Mouse (Mus musculus) heart, adult 2 months (tissue): ENCODE results near the gene Rpl6. TPM values are rescaled to one million over a fixed set of nuclear protein-coding genes. Genes with fewer than 3 reads are reported as not detected.
"Not testable (repeated sequence)": the region's sequence is repeated elsewhere in the genome, so short reads cannot be mapped to it uniquely, and the experiment has no call there.

Experiments used
- DNase-seq, 2 experiments: peaks; one replicate each; pipeline ENCODE4 v3.0.0; 2021
- H3K27ac ChIP-seq: fragments of 200-600 bp; 2 replicates; pipeline ENCODE4 v1.8.1; 2022
- H3K27me3 ChIP-seq: fragments of 200-500 bp; 2 replicates; pipeline ENCODE4 v1.6.1; 2012; ENCODE audit warnings: mild to moderate bottlenecking, low read length, inconsistent platforms, mixed read lengths; ENCODE audit not compliant: control insufficient read depth, insufficient read depth
- H3K36me3 ChIP-seq: fragments of 200-500 bp; 2 replicates; pipeline ENCODE4 v1.6.1; 2012; ENCODE audit warnings: low read length, inconsistent platforms; ENCODE audit not compliant: control insufficient read depth, insufficient read depth
- H3K4me1 ChIP-seq: fragments of 200-500 bp; 2 replicates; pipeline ENCODE4 v1.6.1; 2011; ENCODE audit warnings: low read length; ENCODE audit not compliant: control insufficient read depth, insufficient read depth
- H3K4me3 ChIP-seq: fragments of 200-600 bp; 2 replicates; pipeline ENCODE4 v1.8.1; 2022
- H3K79me2 ChIP-seq: fragments of 200-500 bp; replicated peaks from 2 replicates; pipeline ENCODE4 v1.6.1; 2012; ENCODE audit warnings: mild to moderate bottlenecking, inconsistent platforms, low read length, moderate library complexity, mixed read lengths; ENCODE audit not compliant: control insufficient read depth, insufficient read depth
- H3K9ac ChIP-seq: fragments of 200-500 bp; 2 replicates; pipeline ENCODE4 v1.6.1; 2012; ENCODE audit warnings: low read depth, mild to moderate bottlenecking, control low read depth, inconsistent platforms, low read length, mixed read lengths
- CTCF ChIP-seq: fragments of 200-600 bp; IDR thresholded peaks from 2 replicates; pipeline ENCODE4 v1.8.1; 2022; ENCODE audit warnings: antibody characterized with exemption, mild to moderate bottlenecking, moderate library complexity
- EP300 ChIP-seq: fragments of 200-500 bp; IDR thresholded peaks from 2 replicates; pipeline ENCODE4 v1.6.1; 2011; ENCODE audit warnings: low read depth, low read length, control low read depth; ENCODE audit not compliant: insufficient read depth
- POLR2A ChIP-seq: fragments of 200-500 bp; IDR thresholded peaks from 2 replicates; pipeline ENCODE4 v1.6.1; 2011; ENCODE audit warnings: mild to moderate bottlenecking, low read depth, low read length, control low read depth; ENCODE audit not compliant: insufficient read depth
- WGBS: fragments of 180-500 bp; shearing (Covaris S2); methylation state at CpG from one replicate; pipeline ENCODE4 v1.1.7; 2018; 5-methylcytosine and 5-hydroxymethylcytosine counted together
- intact Hi-C: fragments of 180-260 bp; cut with DNase I; formaldehyde crosslinking; loops from one replicate; pipeline ENCODE4 v1.15.1; 2025
- polyA plus RNA-seq: library from polyadenylated mRNA; depleted of rRNA; stranded (reverse); fragments of >200 nt; gene quantifications from 2 replicates; pipeline ENCODE4 v1.2.3, GENCODE M21; 2012
- total RNA-seq, 2 experiments: library from RNA; stranded (reverse); gene quantifications; 2 replicates each; pipeline ENCODE4 v1.2.3; 2021

The Rpl6 gene
- total and polyA plus RNA-seq, 3 experiments = 168 to 571 (median 482) TPM

GRCm38 (mm10) chr5:121198376-121198775, 5.9 kb upstream of the Rpl6 start:
- no peak for TF ChIP-seq EP300
- TF ChIP-seq CTCF = no peak
- no peak for TF ChIP-seq POLR2A
- Histone ChIP-seq H3K36me3 (no peaks in the 10 kb centered on the region), H3K27ac (no peak overlapping the region), H3K27me3 (no peaks in the 10 kb centered on the region), H3K79me2 (no peaks in the 10 kb centered on the region), H3K4me1 (no peaks in the 10 kb centered on the region; the same call in 1 of the 2 replicates), H3K9ac (no peak overlapping the region), H3K4me3 (no peak overlapping the region)
- 73% methylated on average over 5 of the region's 5 CpGs for WGBS
- intact Hi-C loops = no loop called here
- DNase-seq = no peak

GRCm38 (mm10) chr5:121201739-121202138, 2.5 kb upstream of the Rpl6 start:
- TF ChIP-seq EP300 (no peak), POLR2A (no peak), CTCF (peak; percentile 84)
- WGBS = 42% methylated on average over 3 of the region's 3 CpGs

GRCm38 (mm10) chr5:121202467-121202866, 1.8 kb upstream of the Rpl6 start:
- peaks cover 3% of the 10 kb centered on the region for H3K4me1 ChIP-seq
- H3K4me3 ChIP-seq = no peak overlapping the region
- 81% methylated on average over 1 of the region's 1 CpGs for WGBS
- intact Hi-C loops = loop anchor here (2.0 kb wide), 1 partner anchor 248 kb away; the partner anchor contains the start of gene Tmem116
- no peak for TF ChIP-seq CTCF
- no peak for TF ChIP-seq EP300
- no peak for TF ChIP-seq POLR2A
- no peak overlapping the region for H3K27ac ChIP-seq
- H3K9ac ChIP-seq = no peak overlapping the region
- no peak for DNase-seq
- H3K27me3 ChIP-seq = no peaks in the 10 kb centered on the region
- H3K36me3 ChIP-seq = peaks cover 5% of the 10 kb centered on the region
- no peaks in the 10 kb centered on the region for H3K79me2 ChIP-seq

More at GRCm38 (mm10) chr5:121201739-121202138, 2.5 kb upstream of the Rpl6 start:
- Histone ChIP-seq H3K27me3 (no peaks in the 10 kb centered on the region), H3K9ac (no peak overlapping the region), H3K4me1 (peaks cover 3% of the 10 kb centered on the region), H3K27ac (no peak overlapping the region), H3K79me2 (no peaks in the 10 kb centered on the region), H3K4me3 (no peak overlapping the region), H3K36me3 (peaks cover 5% of the 10 kb centered on the region)
- no peak for DNase-seq
- intact Hi-C loops = loop anchor here (2.0 kb wide), 1 partner anchor 249 kb away; the partner anchor contains the start of gene Tmem116

- H3K4me3 ChIP-seq, H3K36me3 ChIP-seq: not testable (repeated sequence)
- 42% methylated on average over 8 of the region's 10 CpGs for WGBS
Measured at GRCm38 (mm10) chr5:121205537-121206130, 1.4 kb downstream of the Rpl6 start.

GRCm38 (mm10) chr5:121206540-121206939, 2.3 kb downstream of the Rpl6 start:
- H3K79me2 ChIP-seq = no peaks in the 10 kb centered on the region
- H3K27ac ChIP-seq = no peak overlapping the region
- TF ChIP-seq POLR2A (no peak), EP300 (no peak)
- H3K4me3 ChIP-seq = no peak overlapping the region
- 61% methylated on average over 9 of the region's 9 CpGs for WGBS
- peaks cover 3% of the 10 kb centered on the region for H3K4me1 ChIP-seq
- no peak for DNase-seq
- no peak overlapping the region for H3K9ac ChIP-seq
- no peaks in the 10 kb centered on the region for H3K27me3 ChIP-seq
- intact Hi-C loops = no loop called here
- peaks cover 7% of the 10 kb centered on the region for H3K36me3 ChIP-seq

More at GRCm38 (mm10) chr5:121205537-121206130, 1.4 kb downstream of the Rpl6 start:
- not testable (repeated sequence) for H3K9ac ChIP-seq, DNase-seq, H3K79me2 ChIP-seq, H3K4me1 ChIP-seq, H3K27ac ChIP-seq, H3K27me3 ChIP-seq
- intact Hi-C loops = loop anchor here (2.0 kb wide), 1 partner anchor 15 kb away; the partner anchor contains the start of gene Ptpn11

GRCm38 (mm10) chr5:121206984-121207383, 2.7 kb downstream of the Rpl6 start:
- WGBS = 59% methylated on average over 3 of the region's 3 CpGs
- Histone ChIP-seq H3K9ac (no peak overlapping the region), H3K4me3 (no peak overlapping the region), H3K27ac (no peak overlapping the region), H3K4me1 (peaks cover 3% of the 10 kb centered on the region; the same call in 1 of the 2 replicates), H3K36me3 (peaks cover 7% of the 10 kb centered on the region), H3K27me3 (no peaks in the 10 kb centered on the region), H3K79me2 (no peaks in the 10 kb centered on the region)
- TF ChIP-seq CTCF = no peak
- no peak for TF ChIP-seq EP300
- TF ChIP-seq POLR2A = no peak
- intact Hi-C loops = no loop called here
- DNase-seq = no peak
